Comparison of ENCODE assay signal across 18 mouse cellular contexts in genomic region chr3:159193189-159193588, GRCm38 (mm10).
"Had no signal": no experiment of that assay in that cellular context is flagged by ENCODE, and none has a peak within 500 bp of the region (broad histone marks: within the 10 kb centered on the region; RNA-seq: fewer than 3 reads in every experiment).

No protein-coding gene starts in this region.

- H3K9ac ChIP-seq: liver, postnatal 0 days; lung, embryonic 15.5 days; midbrain, embryonic 13.5 days; midbrain, embryonic 15.5 days; neural tube, embryonic 12.5 days; stomach, embryonic 15.5 days had no signal

- H3K27me3 ChIP-seq: lung, embryonic 15.5 days; megakaryocyte, embryonic 14.5 days; midbrain, embryonic 13.5 days; midbrain, embryonic 15.5 days; neural tube, embryonic 12.5 days; stomach, embryonic 15.5 days had no signal

- H3K36me3 ChIP-seq: lung, embryonic 15.5 days; midbrain, embryonic 13.5 days; midbrain, embryonic 15.5 days; neural tube, embryonic 12.5 days; stomach, embryonic 15.5 days had no signal

- ATAC-seq: liver, postnatal 0 days; lung, postnatal 0 days; midbrain, embryonic 13.5 days; midbrain, embryonic 15.5 days had no signal

- H3K4me3 ChIP-seq: lung, embryonic 15.5 days; megakaryocyte, embryonic 14.5 days; midbrain, embryonic 13.5 days; midbrain, embryonic 15.5 days; neural tube, embryonic 12.5 days; stomach, embryonic 15.5 days had no signal

- DNase-seq: liver, postnatal 0 days; lung, adult 2 months; lung, postnatal 14 days; lung, postnatal 36 days; right cerebral cortex, postnatal 14 days; thymus, adult 2 months; thymus, postnatal 14 days; thymus, postnatal 36 days had no signal

- H3K9me3 ChIP-seq: lung, embryonic 15.5 days; megakaryocyte, embryonic 14.5 days; midbrain, embryonic 13.5 days; midbrain, embryonic 15.5 days; neural tube, embryonic 12.5 days; stomach, embryonic 15.5 days had no signal

- H3K4me2 ChIP-seq: lung, embryonic 15.5 days; midbrain, embryonic 11.5 days; midbrain, embryonic 13.5 days; midbrain, embryonic 15.5 days; neural tube, embryonic 12.5 days; stomach, embryonic 15.5 days had no signal

- H3K4me1 ChIP-seq: lung, embryonic 15.5 days; megakaryocyte, embryonic 14.5 days; midbrain, embryonic 13.5 days; midbrain, embryonic 15.5 days; neural tube, embryonic 12.5 days; stomach, embryonic 15.5 days had no signal

- H3K27ac ChIP-seq: lung, embryonic 15.5 days; macrophage; midbrain, embryonic 13.5 days; midbrain, embryonic 15.5 days; neural tube, embryonic 12.5 days; stomach, embryonic 15.5 days; stomach, postnatal 0 days had no signal
